Mouse (Mus musculus) megakaryocyte progenitor cell, adult 5-6 weeks (primary cell): ENCODE results near the gene Ccnb2. TPM values are rescaled to one million over a fixed set of nuclear protein-coding genes. Genes with fewer than 3 reads are reported as not detected.

Experiments
- ATAC-seq: replicated peaks from 2 replicates; pipeline ENCODE4 v1.8.0; 2016; ENCODE audit warnings: mild to moderate bottlenecking, moderate TSS enrichment, inconsistent platforms; ENCODE audit not compliant: poor library complexity
- total RNA-seq, 2 experiments: library from RNA; stranded (forward) in 1 of 2; stranded (reverse) in 1 of 2; fragments of 157-497, 149-512 nt in 1 of 2; fragments of 200-1000 nt in 1 of 2; gene quantifications; 2 replicates each; pipeline versions ENCODE4 v1.2.3 to v1.2.4; 2015 to 2017

The Ccnb2 gene
- total RNA-seq, 2 experiments from 2014 or later, result 86.8 to 117 TPM

DNA sequence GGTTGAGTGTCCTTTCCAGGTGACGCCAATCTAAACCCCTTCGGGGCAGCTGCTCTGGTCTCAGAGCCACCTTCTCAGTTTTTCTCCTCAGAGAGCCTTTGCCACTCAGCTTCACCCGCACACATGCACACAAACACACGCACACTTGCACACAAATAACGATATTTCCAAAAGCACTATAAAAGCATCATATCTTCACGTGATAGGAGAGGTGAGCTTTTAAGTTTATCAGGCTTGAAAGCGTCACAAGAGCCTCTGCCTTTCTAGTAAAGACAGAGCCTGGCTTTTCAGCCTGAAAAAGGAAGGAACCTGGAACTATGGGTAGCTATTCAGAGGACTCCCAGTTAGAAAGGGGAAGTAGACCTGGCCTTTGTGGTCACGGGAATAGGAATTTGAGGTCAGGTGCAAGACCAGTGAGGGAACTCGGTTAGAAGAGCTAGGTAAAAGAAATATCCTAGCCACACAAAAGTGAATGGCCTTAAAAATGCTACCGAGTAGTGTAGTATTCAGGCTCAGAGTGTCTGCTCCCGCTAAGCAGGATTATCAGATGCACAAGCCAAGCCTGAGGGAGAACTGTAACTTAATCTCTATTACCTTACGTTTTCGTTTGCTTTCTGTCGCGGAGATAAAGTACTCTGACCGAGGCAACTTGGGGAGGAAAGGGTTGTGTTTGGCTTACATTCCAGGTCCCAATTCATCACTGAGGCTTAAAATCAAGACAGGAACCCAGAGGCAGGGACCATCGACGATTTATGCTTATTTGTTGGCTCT lies 36.2 kb downstream of the Ccnb2 start:
- peak; percentile 71 for ATAC-seq

DNA sequence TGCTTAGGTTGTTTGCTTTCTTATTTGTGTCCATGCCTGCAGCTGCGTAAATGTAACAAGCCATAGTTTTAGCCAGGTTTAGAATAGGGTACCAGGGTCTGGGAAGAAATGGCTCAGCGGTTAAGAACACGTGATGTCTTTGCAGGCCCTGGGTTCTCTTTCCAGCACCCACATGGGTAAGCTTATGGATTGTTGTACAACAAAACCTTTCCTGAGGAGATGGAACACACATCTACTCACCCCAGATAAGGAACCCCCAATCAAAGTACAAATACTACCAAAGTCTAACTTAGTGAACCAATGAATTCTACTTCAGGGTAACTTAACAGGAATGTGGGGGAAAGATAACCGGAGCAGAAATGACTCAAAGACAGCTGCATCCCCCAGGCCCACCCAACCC lies 36.9 kb downstream of the Ccnb2 start:
- ATAC-seq, result no peak

DNA sequence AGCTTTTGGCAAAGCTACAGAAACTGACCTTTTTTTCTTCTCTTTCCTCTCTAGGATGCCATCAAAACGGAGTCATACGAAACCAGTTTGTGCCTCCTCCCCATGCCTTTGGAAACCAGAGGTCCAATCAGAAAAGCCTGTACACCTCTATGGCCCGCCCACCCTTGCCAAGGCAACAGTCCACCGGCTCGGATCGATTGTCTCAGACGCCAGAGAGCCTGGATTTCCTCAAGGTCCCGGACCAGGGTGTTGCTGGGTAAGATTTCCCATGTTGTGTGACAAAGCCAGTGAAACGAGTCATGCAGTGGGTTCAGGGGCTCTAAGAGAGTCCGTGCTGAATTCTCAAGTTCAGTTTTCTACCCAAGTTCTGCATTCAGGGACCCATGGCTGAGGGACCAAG lies 37.6 kb downstream of the Ccnb2 start:
- ATAC-seq, result no peak

DNA sequence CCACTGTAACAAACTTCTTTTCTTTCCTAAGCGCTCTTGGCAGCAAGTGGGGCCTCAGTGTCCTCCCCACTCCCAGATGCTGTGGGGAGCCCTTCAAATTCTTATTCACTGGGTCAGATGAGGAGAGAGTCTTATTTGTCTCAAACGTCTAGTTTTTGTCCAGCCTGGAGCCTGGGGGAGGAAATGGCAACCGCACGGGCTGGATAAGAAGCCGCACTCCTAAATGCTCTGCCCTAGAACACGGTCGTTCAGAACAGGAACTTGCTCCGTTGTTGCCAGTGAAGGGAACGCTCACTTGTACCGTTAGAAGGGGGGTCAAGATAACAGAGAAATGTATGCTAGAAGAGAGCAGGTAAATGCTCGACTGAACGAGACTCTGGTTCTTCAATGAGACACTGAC lies 39.3 kb downstream of the Ccnb2 start:
- ATAC-seq, result peak; percentile 55

DNA sequence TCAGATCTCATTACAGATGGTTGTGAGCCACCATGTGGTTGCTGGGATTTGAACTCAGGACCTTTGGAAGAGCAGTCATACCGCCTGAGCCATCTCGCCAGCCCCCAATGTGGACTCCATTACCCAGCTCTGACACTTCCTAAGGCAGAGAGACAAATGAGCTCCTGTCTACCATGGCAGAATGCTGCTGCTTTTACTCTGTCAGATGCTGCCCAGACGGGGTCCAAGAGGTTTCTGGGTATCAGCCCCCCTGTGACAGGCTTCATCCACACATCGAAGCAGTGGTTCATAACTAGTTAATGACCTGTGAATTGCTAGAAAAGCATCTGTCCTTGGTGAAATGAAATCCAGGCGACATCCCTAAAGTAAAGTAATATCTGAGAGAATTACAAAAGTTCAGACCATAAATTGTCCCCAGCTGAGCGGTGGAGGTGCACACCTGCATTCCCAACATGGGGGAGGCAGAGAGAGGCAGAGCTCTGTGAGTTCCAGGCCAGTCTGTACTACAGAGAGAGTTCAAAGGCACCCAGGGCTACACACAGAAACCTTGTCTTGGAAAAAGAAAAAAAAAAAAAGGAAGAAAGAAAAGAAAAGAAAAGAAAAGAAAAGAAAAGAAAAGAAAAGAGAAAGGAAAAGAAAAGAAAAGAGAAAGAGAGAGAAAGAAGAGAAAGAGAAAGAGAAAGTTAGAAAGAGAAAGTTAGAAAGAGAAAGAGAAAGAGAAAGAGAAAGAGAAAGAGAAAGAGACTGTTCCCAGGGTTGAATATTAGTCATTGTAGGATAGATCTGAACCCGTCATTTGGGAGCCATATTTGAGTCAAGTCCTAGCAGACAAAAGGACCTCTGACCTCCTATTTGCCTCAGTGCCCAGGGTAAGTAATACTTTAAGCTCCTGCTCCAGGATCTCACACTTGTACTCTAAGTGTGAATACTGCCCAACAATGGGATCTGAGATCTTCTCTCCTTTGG lies 41.6 kb downstream of the Ccnb2 start:
- no peak for ATAC-seq

DNA sequence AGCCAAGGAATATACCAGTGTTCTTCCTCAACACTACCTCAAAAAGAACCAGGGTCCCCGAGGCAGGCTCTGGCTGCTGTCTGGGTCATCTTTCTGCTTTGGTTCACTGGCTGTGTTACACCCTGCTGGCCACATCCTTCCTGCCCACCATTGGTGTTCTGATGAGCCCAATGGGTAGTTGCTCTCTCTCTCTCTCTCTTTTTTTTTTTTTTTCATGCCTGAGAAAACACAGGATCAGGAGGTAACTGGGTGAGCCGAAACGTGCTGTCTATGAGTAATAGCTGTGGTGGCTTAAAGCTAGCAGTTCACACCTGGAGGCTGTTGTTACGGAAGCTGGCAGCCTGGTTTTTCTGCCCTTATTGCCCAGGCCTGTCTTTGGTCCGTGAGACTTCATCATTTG lies 49.7 kb downstream of the Ccnb2 start:
- no peak for ATAC-seq

DNA sequence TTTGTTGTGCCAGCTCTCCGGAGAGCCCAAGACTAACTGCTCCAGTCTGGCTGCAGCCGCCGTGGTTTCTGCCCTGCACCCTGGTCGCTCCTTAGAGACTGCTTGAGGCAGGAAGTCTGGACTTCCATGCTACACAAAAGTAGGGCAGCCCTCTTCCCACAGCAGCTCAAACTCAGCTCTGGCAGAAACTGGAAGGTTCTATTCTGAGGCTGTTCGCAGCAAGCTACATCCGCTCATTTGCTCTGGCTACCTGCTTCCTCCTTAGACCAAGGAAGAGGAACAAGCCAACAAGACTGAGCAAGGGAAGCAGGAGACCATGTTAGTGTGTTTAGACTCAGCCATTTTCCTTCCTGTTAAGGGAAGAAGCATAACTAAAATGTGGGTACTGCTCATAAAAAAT lies 54.4 kb downstream of the Ccnb2 start:
- peak; percentile 61; the same call in 1 of the 2 replicates for ATAC-seq

DNA sequence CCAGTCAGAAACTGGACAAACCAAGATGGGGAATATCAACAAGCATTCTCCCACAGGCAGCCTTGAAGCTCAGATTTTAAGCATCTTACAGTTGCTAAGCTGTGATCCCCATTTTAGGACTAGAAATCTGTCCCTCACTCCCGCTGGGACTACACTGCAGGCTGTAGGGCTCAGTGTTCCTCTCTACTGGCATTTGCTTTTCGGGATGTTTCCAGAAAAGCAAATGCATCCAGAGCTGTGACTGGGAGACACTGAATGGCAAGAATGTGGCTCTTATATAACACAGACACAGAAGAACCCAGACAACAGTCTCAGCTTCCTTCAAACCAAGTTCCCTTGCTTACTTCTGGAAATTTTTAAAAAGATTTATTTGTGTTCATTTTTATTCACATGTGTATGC lies 55.4 kb downstream of the Ccnb2 start:
- ATAC-seq, result no peak

DNA sequence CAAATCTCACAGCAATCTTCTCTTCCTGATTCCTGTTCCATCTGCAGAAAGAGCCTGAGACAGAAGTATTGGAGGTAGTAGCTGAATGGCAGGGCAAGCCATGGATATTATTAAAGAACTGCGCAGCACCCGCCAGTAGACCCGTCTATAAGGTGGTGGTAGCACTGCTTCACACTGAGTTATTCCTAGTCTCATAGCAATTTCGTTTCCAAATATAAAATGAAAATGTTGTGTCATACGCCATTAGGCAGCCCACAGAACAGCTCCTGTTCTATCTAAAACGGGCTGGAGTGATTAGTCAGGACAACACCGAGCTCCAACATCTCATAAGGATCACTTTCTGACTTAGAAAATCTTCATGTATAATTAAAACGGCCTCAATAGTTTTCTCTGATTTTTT lies 56.6 kb downstream of the Ccnb2 start:
- ATAC-seq, result no peak

DNA sequence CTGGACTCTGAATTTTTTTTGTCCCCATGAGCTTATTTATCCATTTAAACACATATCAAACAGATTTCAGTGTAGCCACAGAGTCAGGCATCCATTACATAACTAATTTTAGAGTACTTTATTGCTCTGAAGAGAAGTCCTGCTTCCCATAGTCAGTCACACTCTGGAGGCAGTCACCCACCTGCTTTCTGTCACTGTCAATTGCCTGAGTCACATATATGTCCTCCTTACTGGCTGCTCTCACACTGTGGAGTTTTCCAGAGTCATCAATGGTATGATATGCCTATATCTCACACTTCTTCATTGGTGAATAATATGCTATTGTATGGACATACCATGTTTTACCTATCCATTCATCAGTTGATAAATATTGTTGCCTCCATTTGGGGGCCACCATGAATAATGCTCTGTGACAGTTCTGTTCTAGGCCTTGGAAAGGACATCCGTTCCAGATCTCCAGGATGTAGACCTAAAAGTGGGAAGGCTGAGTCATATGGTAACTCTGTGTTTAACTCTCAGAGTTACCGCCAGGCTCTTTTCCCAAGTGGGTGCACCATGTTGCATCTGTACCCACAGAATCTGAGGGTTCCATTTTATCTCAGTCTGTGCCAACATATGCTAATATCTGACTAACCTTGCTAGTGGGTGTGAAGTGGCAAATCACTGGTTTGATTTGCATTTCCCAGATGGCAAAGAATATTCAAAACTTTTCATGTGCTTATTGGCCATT lies 61.8 kb downstream of the Ccnb2 start:
- ATAC-seq, result no peak

Other genes starting within 250 kb of the Ccnb2 start
- 0.10 TPM in 1 of 2 replicates, not detected in the other for gene Myo1e, start 214.2 kb downstream of the Ccnb2 start, total RNA-seq (2015)
- 0.03 TPM in 1 of 2 replicates, not detected in the other for gene Myo1e, start 214.2 kb downstream of the Ccnb2 start, total RNA-seq (2017)
- 43.8 and 49.2 TPM in 2 replicates for gene Rnf111, start 82.2 kb upstream of the Ccnb2 start, total RNA-seq (2015)
- gene Rnf111, start 82.2 kb upstream of the Ccnb2 start, total RNA-seq (2017), result 22.0 and 31.2 TPM in 2 replicates
- 87.6 and 105 TPM in 2 replicates for gene Sltm, start 121.2 kb upstream of the Ccnb2 start, total RNA-seq (2015)
- 75.6 and 111 TPM in 2 replicates for gene Sltm, start 121.2 kb upstream of the Ccnb2 start, total RNA-seq (2017)
- gene Gm10642, start 234.7 kb upstream of the Ccnb2 start, total RNA-seq (2015), result 0.39 TPM in 1 of 2 replicates, not detected in the other
- 0.14 and 0.92 TPM in 2 replicates for gene Gm10642, start 234.7 kb upstream of the Ccnb2 start, total RNA-seq (2017)
- 10.1 and 12.5 TPM in 2 replicates for gene Mindy2, start 235.6 kb upstream of the Ccnb2 start, total RNA-seq (2015)
- 9.9 and 11.9 TPM in 2 replicates for gene Mindy2, start 235.6 kb upstream of the Ccnb2 start, total RNA-seq (2017)